Mouse (Mus musculus): ENCODE measurements around the gene Mlst8. TPM values are rescaled to one million over a fixed set of nuclear protein-coding genes. Genes with fewer than 3 reads are reported as not detected.
A peak's percentile ranks its signal among the peaks of the same experiment; 100 is the strongest.

Gene Mlst8
- polyA plus RNA-seq, 1 experiment from 2014 or later = 34.4 TPM

DNA sequence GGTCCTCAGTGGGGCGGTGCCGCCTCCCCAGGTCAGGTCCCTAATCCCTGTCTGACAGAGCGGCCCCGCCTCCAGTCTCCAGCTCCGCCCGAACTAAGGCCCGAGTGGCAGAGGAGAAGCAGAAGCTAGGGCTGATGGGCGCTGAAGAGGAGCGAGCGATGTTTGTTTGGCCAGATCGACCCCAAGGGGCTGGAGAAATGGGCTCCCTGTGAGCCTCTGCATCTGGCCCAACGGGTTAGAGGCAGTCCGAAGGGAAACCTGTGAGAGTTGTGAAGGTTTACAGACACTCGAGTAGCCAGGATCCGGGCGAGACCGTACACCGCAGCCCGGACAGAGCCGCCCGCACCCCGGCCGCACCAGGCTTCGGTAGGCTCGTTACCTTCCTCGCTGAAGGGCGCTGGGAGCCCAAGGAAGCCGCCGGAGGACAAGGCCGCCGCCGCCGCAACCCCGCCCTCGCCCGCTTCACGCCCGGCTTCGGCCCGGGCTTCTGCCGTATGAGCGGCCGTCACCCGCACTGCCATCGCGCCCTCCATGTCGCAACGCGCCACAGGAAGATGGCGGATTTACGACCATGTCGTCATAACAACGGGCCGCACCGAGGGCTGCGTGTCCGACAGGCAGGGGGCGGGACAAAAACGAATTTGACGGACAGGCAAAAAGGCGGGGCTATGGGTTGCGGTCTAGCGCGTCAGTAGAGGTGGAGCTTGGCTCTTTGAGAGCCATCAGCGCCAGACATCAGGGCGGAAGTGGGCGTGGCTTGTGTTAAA is 23.9 kb downstream of the Mlst8 start:
- peak; percentile 94 for ATAC-seq (ENCODE audit: low FRiP score)

DNA sequence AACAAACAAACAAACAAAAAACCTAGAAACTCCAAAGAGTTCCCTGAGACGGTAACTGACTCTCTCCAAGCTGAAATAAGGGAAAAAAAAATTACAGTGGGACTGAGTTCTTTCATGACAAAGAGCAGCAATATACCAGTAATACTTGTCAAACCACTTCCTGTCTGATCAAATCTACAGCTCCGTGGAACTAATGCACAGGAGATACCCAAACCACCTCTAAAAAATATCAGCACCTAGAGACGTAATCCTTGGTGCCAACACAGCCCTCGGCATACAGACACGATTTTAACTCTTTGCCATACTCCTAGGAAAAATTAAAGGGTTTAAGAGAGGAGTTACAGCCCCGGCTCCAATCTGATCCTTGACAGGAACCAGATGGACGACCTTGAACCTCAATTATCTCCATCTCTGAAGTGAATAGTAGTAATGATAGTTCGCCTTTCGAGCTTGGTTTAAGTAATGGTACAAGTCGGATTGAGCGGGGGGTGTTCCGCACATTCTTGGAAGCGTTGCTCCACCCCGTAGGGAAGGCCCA is 24.6 kb downstream of the Mlst8 start:
- no peaks in the 10 kb centered on the region for H3K9me3 ChIP-seq
- no peak for ATAC-seq (ENCODE audit: low FRiP score)
- H3K4me3 ChIP-seq (replicated peaks) = peak overlapping the region; percentile 75
- peak overlapping the region; percentile 90 for H3K27ac ChIP-seq
- peaks cover 26% of the 10 kb centered on the region for H3K36me3 ChIP-seq (replicated peaks)
- H3K9ac ChIP-seq = peak overlapping the region; percentile 86
- WGBS = 10% methylated on average over 14 of the region's 14 CpGs
- H3K4me1 ChIP-seq = peaks cover 19% of the 10 kb centered on the region
- H3K4me2 ChIP-seq = peak overlapping the region; percentile 55
- no peaks in the 10 kb centered on the region for H3K27me3 ChIP-seq

More for the DNA sequence above, 23.9 kb downstream of the Mlst8 start:
- Histone ChIP-seq H3K4me2 (peak overlapping the region; percentile 55), H3K36me3 (replicated peaks) (peaks cover 19% of the 10 kb centered on the region), H3K4me1 (peaks cover 19% of the 10 kb centered on the region), H3K4me3 (replicated peaks) (peak overlapping the region; percentile 75), H3K27ac (peak overlapping the region; percentile 90), H3K9ac (peak overlapping the region; percentile 86), H3K27me3 (no peaks in the 10 kb centered on the region), H3K9me3 (no peaks in the 10 kb centered on the region)
- under 1% methylated on average over 67 of the region's 67 CpGs for WGBS

GRCm38 (mm10) chr17:24453372-24453771 is 25.5 kb downstream of the Mlst8 start:
- ATAC-seq (ENCODE audit: low FRiP score) = no peak
- Histone ChIP-seq H3K4me1 (peaks cover 19% of the 10 kb centered on the region), H3K27me3 (no peaks in the 10 kb centered on the region), H3K36me3 (replicated peaks) (peaks cover 35% of the 10 kb centered on the region), H3K4me2 (peak overlapping the region; percentile 55), H3K27ac (no peak overlapping the region), H3K9ac (no peak overlapping the region), H3K4me3 (replicated peaks) (no peak overlapping the region), H3K9me3 (no peaks in the 10 kb centered on the region)
- 86% methylated on average over 2 of the region's 2 CpGs for WGBS

DNA sequence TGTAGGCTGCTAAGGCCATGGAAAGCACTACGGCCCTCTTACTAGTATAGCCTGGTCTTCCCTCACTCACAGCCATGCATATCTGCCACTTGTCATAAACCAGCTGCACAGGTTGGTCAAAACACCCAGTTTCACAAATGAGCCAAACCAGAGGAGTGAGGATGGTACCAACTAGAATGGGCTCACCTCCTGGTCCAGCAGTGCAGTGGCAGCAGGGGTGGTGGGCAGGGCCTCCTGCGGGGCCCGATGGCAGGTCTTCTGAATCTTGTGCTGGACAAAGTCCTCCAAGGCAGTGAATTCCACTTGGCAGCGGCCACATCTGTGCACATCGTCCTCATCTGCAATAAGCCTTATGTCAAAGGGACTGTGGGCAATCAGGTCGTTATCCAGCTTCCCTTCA is 27.7 kb downstream of the Mlst8 start:
- no peak overlapping the region for H3K27ac ChIP-seq
- H3K27me3 ChIP-seq = no peaks in the 10 kb centered on the region
- WGBS = 96% methylated on average over 6 of the region's 6 CpGs
- ATAC-seq (ENCODE audit: low FRiP score) = no peak
- peaks cover 19% of the 10 kb centered on the region for H3K4me1 ChIP-seq
- no peaks in the 10 kb centered on the region for H3K9me3 ChIP-seq
- H3K4me2 ChIP-seq = no peak overlapping the region
- peaks cover 56% of the 10 kb centered on the region for H3K36me3 ChIP-seq (replicated peaks)
- no peak overlapping the region for H3K4me3 ChIP-seq (replicated peaks)
- no peak overlapping the region for H3K9ac ChIP-seq

GRCm38 (mm10) chr17:24449507-24449906 is 29.4 kb downstream of the Mlst8 start:
- Histone ChIP-seq H3K27me3 (no peaks in the 10 kb centered on the region), H3K9ac (no peak overlapping the region), H3K4me2 (no peak overlapping the region), H3K27ac (no peak overlapping the region), H3K4me3 (replicated peaks) (no peak overlapping the region), H3K36me3 (replicated peaks) (peaks cover 73% of the 10 kb centered on the region), H3K9me3 (no peaks in the 10 kb centered on the region), H3K4me1 (peaks cover 14% of the 10 kb centered on the region)
- no peak for ATAC-seq (ENCODE audit: low FRiP score)
- 94% methylated on average over 6 of the region's 6 CpGs for WGBS

DNA sequence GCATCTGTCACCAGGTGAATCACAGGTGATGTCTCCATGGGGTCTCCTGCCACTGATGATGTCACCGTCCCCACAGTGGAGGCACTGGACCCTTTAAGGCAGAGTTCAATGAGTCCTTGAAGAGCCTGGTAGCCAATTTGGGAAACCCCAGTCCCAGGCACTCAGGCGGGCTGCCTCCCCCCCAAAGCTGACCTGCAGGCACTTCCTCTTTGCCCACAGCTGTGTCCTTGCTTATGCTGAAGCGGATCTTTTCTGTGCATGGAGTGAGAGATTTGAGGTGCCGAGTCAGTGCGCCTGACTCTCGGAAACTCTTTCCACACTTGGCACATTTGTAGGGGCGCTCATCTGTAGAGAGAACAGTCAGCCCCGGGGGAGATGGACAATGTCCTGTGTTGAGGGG is 32.3 kb downstream of the Mlst8 start:
- Histone ChIP-seq H3K27ac (no peak overlapping the region), H3K4me1 (no peaks in the 10 kb centered on the region), H3K36me3 (replicated peaks) (peaks cover 99% of the 10 kb centered on the region), H3K27me3 (no peaks in the 10 kb centered on the region), H3K4me3 (replicated peaks) (no peak overlapping the region), H3K4me2 (no peak overlapping the region), H3K9me3 (no peaks in the 10 kb centered on the region), H3K9ac (no peak overlapping the region)
- WGBS = 90% methylated on average over 8 of the region's 8 CpGs
- no peak for ATAC-seq (ENCODE audit: low FRiP score)

- ATAC-seq (ENCODE audit: low FRiP score) = no peak
- Histone ChIP-seq H3K36me3 (replicated peaks) (peaks cover 99% of the 10 kb centered on the region), H3K27me3 (no peaks in the 10 kb centered on the region), H3K4me3 (replicated peaks) (no peak overlapping the region), H3K27ac (no peak overlapping the region), H3K4me1 (no peaks in the 10 kb centered on the region), H3K9me3 (no peaks in the 10 kb centered on the region), H3K4me2 (no peak overlapping the region), H3K9ac (no peak overlapping the region; the same call in 1 of the 2 replicates)
- 88% methylated on average over 4 of the region's 4 CpGs for WGBS
Observed at GRCm38 (mm10) chr17:24443409-24443808, 35.5 kb downstream of the Mlst8 start.

DNA sequence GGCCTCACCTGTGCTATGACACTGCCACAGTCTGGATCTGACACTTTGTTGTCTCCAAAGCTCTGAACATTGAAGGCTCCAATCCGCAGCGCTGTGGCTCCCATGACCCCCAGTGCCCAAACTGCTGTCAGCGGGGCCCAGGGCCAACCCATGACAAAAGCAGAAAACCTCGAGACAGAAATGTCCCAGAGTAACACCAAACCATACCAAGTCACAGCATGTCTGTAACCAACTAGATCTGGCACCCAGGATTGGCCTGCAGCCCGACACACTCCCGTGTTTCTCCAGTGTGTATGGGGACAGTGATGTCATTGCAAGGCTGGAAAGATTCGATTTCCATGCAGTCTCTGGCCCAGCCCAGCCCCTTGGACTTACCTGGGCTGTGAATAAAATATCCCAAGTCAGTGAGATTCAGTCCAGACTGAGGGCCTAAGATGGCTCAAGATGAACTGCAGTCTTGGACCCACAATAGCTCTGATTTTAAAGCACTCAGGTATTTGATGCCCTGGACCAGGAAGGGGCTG is 36.2 kb downstream of the Mlst8 start, which contains the start of gene Dnase1l2:
Gene Dnase1l2 (minus strand): TSS at position 474 of the 524 bp plus-strand sequence.
- ATAC-seq (ENCODE audit: low FRiP score) = no peak
- no peak within 1 kb of the TSS for H3K4me3 ChIP-seq (replicated peaks)
- H3K36me3 ChIP-seq (replicated peaks) = peaks cover 97% of the 10 kb centered on the region
- H3K27ac ChIP-seq = no peak within 1 kb of the TSS
- no peak within 1 kb of the TSS; the same call in 1 of the 2 replicates for H3K9ac ChIP-seq
- H3K27me3 ChIP-seq = no peaks in the 10 kb centered on the region
- no peaks in the 10 kb centered on the region for H3K4me1 ChIP-seq
- WGBS = 79% methylated on average over 7 of the region's 7 CpGs
- H3K4me2 ChIP-seq = no peak within 1 kb of the TSS
- no peaks in the 10 kb centered on the region for H3K9me3 ChIP-seq

DNA sequence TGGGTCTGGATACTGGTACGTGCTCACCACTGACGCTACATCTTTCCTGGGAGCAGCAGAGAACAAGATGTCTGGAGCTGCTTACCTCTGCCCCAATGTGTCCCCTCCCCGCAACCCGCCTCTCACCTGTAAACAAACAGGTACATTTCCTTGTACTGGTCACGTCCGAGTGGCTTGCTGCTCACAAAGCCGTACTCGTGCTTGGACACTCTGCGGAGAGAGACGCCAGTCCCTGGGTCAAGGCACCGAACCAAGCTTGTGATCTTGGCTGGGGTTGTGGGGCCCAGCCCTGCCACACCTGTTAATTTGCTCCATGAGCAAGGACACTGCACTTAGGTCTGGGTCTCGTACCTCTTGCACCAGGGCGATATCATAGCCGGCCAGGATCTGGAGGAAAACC is 36.8 kb downstream of the Mlst8 start:
- H3K4me3 ChIP-seq (replicated peaks) = no peak overlapping the region
- ATAC-seq (ENCODE audit: low FRiP score) = no peak
- no peaks in the 10 kb centered on the region for H3K27me3 ChIP-seq
- 92% methylated on average over 14 of the region's 14 CpGs for WGBS
- no peak overlapping the region for H3K9ac ChIP-seq
- no peak overlapping the region for H3K4me2 ChIP-seq
- no peaks in the 10 kb centered on the region for H3K4me1 ChIP-seq
- no peak overlapping the region for H3K27ac ChIP-seq
- peaks cover 95% of the 10 kb centered on the region for H3K36me3 ChIP-seq (replicated peaks)
- no peaks in the 10 kb centered on the region for H3K9me3 ChIP-seq

GRCm38 (mm10) chr17:24441148-24441547 is 37.7 kb downstream of the Mlst8 start:
- no peak overlapping the region for H3K27ac ChIP-seq
- 53% methylated on average over 2 of the region's 2 CpGs for WGBS
- H3K36me3 ChIP-seq (replicated peaks) = peaks cover 87% of the 10 kb centered on the region
- 0 out of 2 replicates have a peak, but pooled peaks have one; percentile 25 for ATAC-seq (ENCODE audit: low FRiP score)
- H3K9ac ChIP-seq = no peak overlapping the region
- no peaks in the 10 kb centered on the region for H3K9me3 ChIP-seq
- no peak overlapping the region for H3K4me3 ChIP-seq (replicated peaks)
- H3K27me3 ChIP-seq = no peaks in the 10 kb centered on the region
- H3K4me1 ChIP-seq = no peaks in the 10 kb centered on the region
- H3K4me2 ChIP-seq = no peak overlapping the region

GRCm38 (mm10) chr17:24440377-24440776 is 38.5 kb downstream of the Mlst8 start:
- 90% methylated on average over 8 of the region's 8 CpGs for WGBS
- H3K4me3 ChIP-seq (replicated peaks) = no peak overlapping the region
- no peaks in the 10 kb centered on the region for H3K27me3 ChIP-seq
- peaks cover 86% of the 10 kb centered on the region for H3K36me3 ChIP-seq (replicated peaks)
- H3K9ac ChIP-seq = no peak overlapping the region
- no peak overlapping the region for H3K4me2 ChIP-seq
- H3K9me3 ChIP-seq = no peaks in the 10 kb centered on the region
- no peak overlapping the region for H3K27ac ChIP-seq
- no peak for ATAC-seq (ENCODE audit: low FRiP score)
- H3K4me1 ChIP-seq = no peaks in the 10 kb centered on the region

DNA sequence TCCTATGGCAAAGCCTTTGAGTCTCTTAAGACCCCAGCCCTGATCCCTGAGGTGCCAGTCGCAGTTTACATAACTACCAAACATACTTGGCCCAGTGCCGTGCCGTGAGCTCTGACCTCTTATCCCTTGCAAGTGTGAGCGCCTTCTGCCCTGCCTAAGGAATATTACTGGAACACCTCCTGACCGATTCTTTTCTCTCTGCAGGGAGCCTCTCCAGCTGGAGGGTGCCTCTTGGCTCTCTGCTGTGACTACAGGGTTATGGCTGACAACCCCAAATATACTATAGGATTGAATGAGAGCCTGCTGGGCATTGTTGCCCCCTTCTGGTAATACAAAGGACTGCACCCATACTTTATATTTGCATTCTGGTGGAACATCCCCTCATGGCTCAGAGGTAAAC is 41.9 kb downstream of the Mlst8 start:
- Histone ChIP-seq H3K36me3 (replicated peaks) (peaks cover 64% of the 10 kb centered on the region), H3K27ac (no peak overlapping the region), H3K27me3 (no peaks in the 10 kb centered on the region), H3K9me3 (no peaks in the 10 kb centered on the region), H3K4me3 (replicated peaks) (no peak overlapping the region), H3K4me2 (no peak overlapping the region), H3K9ac (no peak overlapping the region), H3K4me1 (no peaks in the 10 kb centered on the region)
- peak; percentile 39; the same call in 1 of the 2 replicates for ATAC-seq (ENCODE audit: low FRiP score)
- 72% methylated on average over 5 of the region's 5 CpGs for WGBS

Measured in forebrain, embryonic 12.5 days (tissue).